Mouse (Mus musculus): ENCODE measurements around the gene Src. TPM values are rescaled to one million over a fixed set of nuclear protein-coding genes. Genes with fewer than 3 reads are reported as not detected.
A peak's percentile ranks its signal among the peaks of the same experiment; 100 is the strongest.

The Src gene
- polyA plus RNA-seq, 1 experiment from 2014 or later = 2.0 TPM

- H3K9ac ChIP-seq = no peak overlapping the region
- no peak overlapping the region for H3K4me3 ChIP-seq (replicated peaks)
- no peaks in the 10 kb centered on the region for H3K9me3 ChIP-seq (replicated peaks)
- no peak overlapping the region for H3K27ac ChIP-seq
- ATAC-seq (ENCODE audit: low read depth) (no peak), DNase-seq (no peak)
- 65% methylated on average over 5 of the region's 5 CpGs for WGBS (ENCODE audit: insufficient replicate concordance)
- H3K4me1 ChIP-seq (replicated peaks) = peaks cover 30% of the 10 kb centered on the region
- H3K27me3 ChIP-seq = peaks cover 37% of the 10 kb centered on the region
- no peaks in the 10 kb centered on the region for H3K36me3 ChIP-seq
- H3K4me2 ChIP-seq = no peak overlapping the region
Measured at GRCm38 (mm10) chr2:157427164-157427563, 8.9 kb downstream of the Src start.

- DNase-seq (no peak), ATAC-seq (ENCODE audit: low read depth) (no peak)
- Histone ChIP-seq H3K9me3 (replicated peaks) (no peaks in the 10 kb centered on the region), H3K9ac (no peak overlapping the region), H3K4me1 (replicated peaks) (peaks cover 19% of the 10 kb centered on the region), H3K27me3 (peaks cover 24% of the 10 kb centered on the region), H3K4me3 (replicated peaks) (no peak overlapping the region), H3K4me2 (no peak overlapping the region), H3K36me3 (no peaks in the 10 kb centered on the region), H3K27ac (0 out of 2 replicates have a peak overlapping the region, but pooled peaks have one; percentile 18)
- 29% methylated on average over 13 of the region's 13 CpGs for WGBS (ENCODE audit: insufficient replicate concordance)
Measured at GRCm38 (mm10) chr2:157428351-157429139, 10.3 kb downstream of the Src start.

GRCm38 (mm10) chr2:157429735-157430134 lies 11.5 kb downstream of the Src start:
- H3K4me1 ChIP-seq (replicated peaks) = peaks cover 22% of the 10 kb centered on the region
- no peak overlapping the region for H3K4me2 ChIP-seq
- no peak for DNase-seq
- no peaks in the 10 kb centered on the region for H3K36me3 ChIP-seq
- no peaks in the 10 kb centered on the region for H3K9me3 ChIP-seq (replicated peaks)
- ATAC-seq (ENCODE audit: low read depth) = no peak
- peaks cover 12% of the 10 kb centered on the region for H3K27me3 ChIP-seq
- 34% methylated on average over 7 of the region's 7 CpGs for WGBS (ENCODE audit: insufficient replicate concordance)
- H3K4me3 ChIP-seq (replicated peaks) = no peak overlapping the region
- no peak overlapping the region for H3K9ac ChIP-seq
- no peak overlapping the region for H3K27ac ChIP-seq

- no peak overlapping the region for H3K27ac ChIP-seq
- WGBS (ENCODE audit: insufficient replicate concordance) = 55% methylated on average over 4 of the region's 4 CpGs
Measured at GRCm38 (mm10) chr2:157430667-157431429, 12.6 kb downstream of the Src start.

GRCm38 (mm10) chr2:157431912-157432311 lies 13.7 kb downstream of the Src start:
- whole genome bisulfite sequencing (ENCODE audit: insufficient replicate concordance) = 57% methylated on average over 5 of the region's 5 CpGs
- Histone ChIP-seq H3K27ac (no peak overlapping the region), H3K4me1 (replicated peaks) (peaks cover 14% of the 10 kb centered on the region), H3K9me3 (replicated peaks) (no peaks in the 10 kb centered on the region), H3K4me2 (no peak overlapping the region), H3K9ac (no peak overlapping the region), H3K27me3 (no peaks in the 10 kb centered on the region), H3K4me3 (replicated peaks) (no peak overlapping the region), H3K36me3 (no peaks in the 10 kb centered on the region)
- DNase-seq (no peak), ATAC-seq (ENCODE audit: low read depth) (no peak)

More at GRCm38 (mm10) chr2:157430667-157431429, 12.6 kb downstream of the Src start:
- ATAC-seq (ENCODE audit: low read depth) (no peak), DNase-seq (no peak)
- Histone ChIP-seq H3K27me3 (0 out of 2 replicates have a peak, but pooled peaks cover 2% of the 10 kb centered on the region), H3K9ac (no peak overlapping the region), H3K9me3 (replicated peaks) (no peaks in the 10 kb centered on the region), H3K4me2 (no peak overlapping the region), H3K36me3 (no peaks in the 10 kb centered on the region), H3K4me1 (replicated peaks) (peaks cover 16% of the 10 kb centered on the region), H3K4me3 (replicated peaks) (no peak overlapping the region)

GRCm38 (mm10) chr2:157432476-157432875 lies 14.2 kb downstream of the Src start:
- H3K4me3 ChIP-seq (replicated peaks) = no peak overlapping the region
- 57% methylated on average over 9 of the region's 9 CpGs for WGBS (ENCODE audit: insufficient replicate concordance)
- H3K9ac ChIP-seq = no peak overlapping the region
- H3K27me3 ChIP-seq = no peaks in the 10 kb centered on the region
- DNase-seq (no peak), ATAC-seq (ENCODE audit: low read depth) (no peak)
- no peaks in the 10 kb centered on the region for H3K36me3 ChIP-seq
- H3K27ac ChIP-seq = no peak overlapping the region
- H3K4me2 ChIP-seq = no peak overlapping the region
- peaks cover 14% of the 10 kb centered on the region for H3K4me1 ChIP-seq (replicated peaks)
- H3K9me3 ChIP-seq (replicated peaks) = no peaks in the 10 kb centered on the region

GRCm38 (mm10) chr2:157434041-157434440 lies 15.8 kb downstream of the Src start:
- DNase-seq (no peak), ATAC-seq (ENCODE audit: low read depth) (0 out of 2 replicates have a peak, but pooled peaks have one; percentile 19)
- Histone ChIP-seq H3K9ac (no peak overlapping the region), H3K36me3 (no peaks in the 10 kb centered on the region), H3K27ac (no peak overlapping the region), H3K4me1 (replicated peaks) (peaks cover 12% of the 10 kb centered on the region), H3K4me3 (replicated peaks) (no peak overlapping the region), H3K27me3 (no peaks in the 10 kb centered on the region), H3K4me2 (no peak overlapping the region), H3K9me3 (replicated peaks) (no peaks in the 10 kb centered on the region)
- WGBS (ENCODE audit: insufficient replicate concordance) = 48% methylated on average over 9 of the region's 9 CpGs

GRCm38 (mm10) chr2:157434497-157434896 lies 16.3 kb downstream of the Src start:
- no peaks in the 10 kb centered on the region for H3K36me3 ChIP-seq
- H3K27ac ChIP-seq = no peak overlapping the region
- no peak for ATAC-seq (ENCODE audit: low read depth)
- DNase-seq = no peak
- no peak overlapping the region for H3K9ac ChIP-seq
- no peaks in the 10 kb centered on the region for H3K9me3 ChIP-seq (replicated peaks)
- 46% methylated on average over 6 of the region's 6 CpGs for WGBS (ENCODE audit: insufficient replicate concordance)
- H3K27me3 ChIP-seq = no peaks in the 10 kb centered on the region
- no peak overlapping the region for H3K4me2 ChIP-seq
- peaks cover 12% of the 10 kb centered on the region for H3K4me1 ChIP-seq (replicated peaks)
- H3K4me3 ChIP-seq (replicated peaks) = no peak overlapping the region

- WGBS (ENCODE audit: insufficient replicate concordance) = 74% methylated on average over 10 of the region's 11 CpGs
- Histone ChIP-seq H3K4me1 (replicated peaks) (peaks cover 7% of the 10 kb centered on the region), H3K9me3 (replicated peaks) (no peaks in the 10 kb centered on the region), H3K27me3 (no peaks in the 10 kb centered on the region), H3K36me3 (peaks cover 4% of the 10 kb centered on the region), H3K4me3 (replicated peaks) (no peak overlapping the region), H3K9ac (no peak overlapping the region), H3K4me2 (no peak overlapping the region), H3K27ac (no peak overlapping the region)
- DNase-seq = no peak
- no peak for ATAC-seq (ENCODE audit: low read depth)
Measured at GRCm38 (mm10) chr2:157436496-157436895, 18.3 kb downstream of the Src start.

GRCm38 (mm10) chr2:157437123-157437522 lies 18.9 kb downstream of the Src start:
- no peak for ATAC-seq (ENCODE audit: low read depth)

GRCm38 (mm10) chr2:157441363-157441762 lies 23.1 kb downstream of the Src start:
- Histone ChIP-seq H3K27me3 (no peaks in the 10 kb centered on the region), H3K4me1 (replicated peaks) (no peaks in the 10 kb centered on the region), H3K9me3 (replicated peaks) (no peaks in the 10 kb centered on the region), H3K27ac (no peak overlapping the region), H3K9ac (no peak overlapping the region), H3K4me2 (no peak overlapping the region), H3K36me3 (peaks cover 5% of the 10 kb centered on the region), H3K4me3 (replicated peaks) (no peak overlapping the region)
- DNase-seq (no peak), ATAC-seq (ENCODE audit: low read depth) (no peak)
- WGBS (ENCODE audit: insufficient replicate concordance) = 80% methylated on average over 1 of the region's 1 CpGs

More at GRCm38 (mm10) chr2:157437123-157437522, 18.9 kb downstream of the Src start:
- H3K4me2 ChIP-seq = no peak overlapping the region
- peaks cover 4% of the 10 kb centered on the region for H3K4me1 ChIP-seq (replicated peaks)
- WGBS (ENCODE audit: insufficient replicate concordance) = 71% methylated on average over 3 of the region's 3 CpGs
- DNase-seq = no peak
- H3K4me3 ChIP-seq (replicated peaks) = no peak overlapping the region
- H3K27ac ChIP-seq = no peak overlapping the region
- no peaks in the 10 kb centered on the region for H3K9me3 ChIP-seq (replicated peaks)
- no peaks in the 10 kb centered on the region for H3K27me3 ChIP-seq
- H3K9ac ChIP-seq = no peak overlapping the region
- H3K36me3 ChIP-seq = peaks cover 5% of the 10 kb centered on the region
